Mouse (Mus musculus) embryonic facial prominence, embryonic 13.5 days (tissue): Measurements from ENCODE around the gene Lgi1. TPM values are rescaled to one million over a fixed set of nuclear protein-coding genes. Genes with fewer than 3 reads are reported as not detected.

Source experiments
- ATAC-seq: fragments of 200-750 bp; cut with Nextera tagmentation; 2 replicates; pipeline ENCODE4 v1.8.0; 2017; ENCODE audit warnings: low read depth; ENCODE audit not compliant: insufficient number of reproducible peaks, insufficient read depth, low FRiP score, low TSS enrichment
- H3K27ac ChIP-seq: fragments of 300-500 bp; sonication (generic); 2 replicates; pipeline ENCODE4 v1.5.1; 2015; ENCODE audit warnings: moderate library complexity, mild to moderate bottlenecking, inconsistent platforms
- H3K27me3 ChIP-seq: fragments of 300-500 bp; sonication (generic); 2 replicates; pipeline ENCODE4 v1.6.1; 2015; ENCODE audit warnings: mild to moderate bottlenecking, inconsistent platforms
- H3K36me3 ChIP-seq: fragments of 300-500 bp; sonication (generic); 2 replicates; pipeline ENCODE4 v1.6.1; 2015; ENCODE audit warnings: mild to moderate bottlenecking, inconsistent platforms
- H3K4me1 ChIP-seq: fragments of 300-500 bp; sonication (generic); 2 replicates; pipeline ENCODE4 v1.6.1; 2015; ENCODE audit warnings: inconsistent platforms
- H3K4me2 ChIP-seq: fragments of 300-500 bp; sonication (generic); 2 replicates; pipeline ENCODE4 v1.6.1; 2015; ENCODE audit warnings: moderate library complexity, mild to moderate bottlenecking, inconsistent platforms
- H3K4me3 ChIP-seq: fragments of 300-500 bp; sonication (generic); 2 replicates; pipeline ENCODE4 v1.5.1; 2015; ENCODE audit warnings: mild to moderate bottlenecking, inconsistent platforms
- H3K9ac ChIP-seq: fragments of 300-500 bp; sonication (generic); 2 replicates; pipeline ENCODE4 v1.6.1; 2015; ENCODE audit warnings: mild to moderate bottlenecking, inconsistent platforms
- H3K9me3 ChIP-seq: fragments of 300-500 bp; sonication (generic); 2 replicates; pipeline ENCODE4 v1.6.1; 2016; ENCODE audit warnings: inconsistent platforms
- WGBS: fragments of 180-500 bp; shearing (Covaris S2); methylation state at CpG from one replicate; pipeline ENCODE4 v1.1.7; 2015; ENCODE audit warnings: mixed read lengths; 5-methylcytosine and 5-hydroxymethylcytosine counted together
- polyA plus RNA-seq: library from polyadenylated mRNA; unstranded; fragments of >200 nt; fragmentation: Nextera tagmentation; extraction: Ambion mirVana; gene quantifications from 2 replicates; pipeline ENCODE4 v1.2.1, GENCODE M21; 2015

The Lgi1 gene
- polyA plus RNA-seq = 0.77 and 1.7 TPM in 2 replicates

- H3K4me1 ChIP-seq = peaks cover 14% of the 10 kb centered on the region
- ATAC-seq = no peak
- no peaks in the 10 kb centered on the region for H3K9me3 ChIP-seq
- 15% methylated on average over 21 of the region's 21 CpGs for WGBS
- H3K4me2 ChIP-seq = peak within 1 kb of the TSS; percentile 53
- H3K27me3 ChIP-seq = peaks cover 8% of the 10 kb centered on the region; the same call in 1 of the 2 replicates
- no peak within 1 kb of the TSS for H3K9ac ChIP-seq
- no peak within 1 kb of the TSS for H3K27ac ChIP-seq
- H3K4me3 ChIP-seq = peak within 1 kb of the TSS; percentile 11
- H3K36me3 ChIP-seq = no peaks in the 10 kb centered on the region
These were observed at the start of gene Lgi1 for GRCm38 (mm10) chr19:38264505-38265500. Gene Lgi1 (plus strand): TSS chr19:38264536.

- ATAC-seq = no peak
- H3K9ac ChIP-seq = no peak overlapping the region
- WGBS = 98% methylated on average over 3 of the region's 3 CpGs
These were observed 46.6 kb upstream of the Lgi1 start for GRCm38 (mm10) chr19:38217696-38218095.

GRCm38 (mm10) chr19:38223356-38223904, 40.9 kb upstream of the Lgi1 start:
- H3K9me3 ChIP-seq = no peaks in the 10 kb centered on the region
- H3K27me3 ChIP-seq = no peaks in the 10 kb centered on the region
- H3K36me3 ChIP-seq = peaks cover 8% of the 10 kb centered on the region
- peak overlapping the region; percentile 73 for H3K4me2 ChIP-seq
- ATAC-seq = no peak
- peak overlapping the region; percentile 78 for H3K9ac ChIP-seq
- WGBS = 9% methylated on average over 12 of the region's 12 CpGs
- peak overlapping the region; percentile 89 for H3K27ac ChIP-seq
- H3K4me3 ChIP-seq = peak overlapping the region; percentile 65
- peaks cover 8% of the 10 kb centered on the region; the same call in 1 of the 2 replicates for H3K4me1 ChIP-seq

More at GRCm38 (mm10) chr19:38217696-38218095, 46.6 kb upstream of the Lgi1 start:
- no peak overlapping the region for H3K27ac ChIP-seq
- H3K36me3 ChIP-seq = peaks cover 31% of the 10 kb centered on the region
- 0 out of 2 replicates have a peak, but pooled peaks cover under 1% of the 10 kb centered on the region for H3K4me1 ChIP-seq
- H3K9me3 ChIP-seq = no peaks in the 10 kb centered on the region
- no peak overlapping the region for H3K4me3 ChIP-seq
- H3K27me3 ChIP-seq = no peaks in the 10 kb centered on the region
- H3K4me2 ChIP-seq = no peak overlapping the region

- peaks cover 8% of the 10 kb centered on the region; the same call in 1 of the 2 replicates for H3K4me1 ChIP-seq
- no peaks in the 10 kb centered on the region for H3K27me3 ChIP-seq
- H3K4me2 ChIP-seq = peak within 1 kb of the TSS; percentile 73
- peak within 1 kb of the TSS; percentile 78 for H3K9ac ChIP-seq
- WGBS = under 1% methylated on average over 49 of the region's 49 CpGs
- H3K4me3 ChIP-seq = peak within 1 kb of the TSS; percentile 65
- ATAC-seq = peak; percentile 93
- H3K36me3 ChIP-seq = peaks cover 3% of the 10 kb centered on the region; the same call in 1 of the 2 replicates
- peak within 1 kb of the TSS; percentile 89 for H3K27ac ChIP-seq
- no peaks in the 10 kb centered on the region; the same call in 1 of the 2 replicates for H3K9me3 ChIP-seq
These were observed 40.2 kb upstream of the Lgi1 start, which contains the start of gene Fra10ac1 for GRCm38 (mm10) chr19:38223905-38224684. Gene Fra10ac1 (minus strand): TSS chr19:38224156.

GRCm38 (mm10) chr19:38224685-38225060, 39.7 kb upstream of the Lgi1 start:
- no peaks in the 10 kb centered on the region for H3K27me3 ChIP-seq
- no peaks in the 10 kb centered on the region; the same call in 1 of the 2 replicates for H3K9me3 ChIP-seq
- H3K9ac ChIP-seq = peak overlapping the region; percentile 78
- H3K27ac ChIP-seq = peak overlapping the region; percentile 89
- peaks cover 2% of the 10 kb centered on the region; the same call in 1 of the 2 replicates for H3K36me3 ChIP-seq
- H3K4me1 ChIP-seq = peaks cover 8% of the 10 kb centered on the region; the same call in 1 of the 2 replicates
- H3K4me3 ChIP-seq = peak overlapping the region; percentile 65
- no peak for ATAC-seq
- WGBS = 12% methylated on average over 9 of the region's 9 CpGs
- H3K4me2 ChIP-seq = peak overlapping the region; percentile 73

- no peak overlapping the region for H3K4me2 ChIP-seq
- H3K4me3 ChIP-seq = no peak overlapping the region
- no peaks in the 10 kb centered on the region; the same call in 1 of the 2 replicates for H3K9me3 ChIP-seq
- no peak for ATAC-seq
- H3K27me3 ChIP-seq = no peaks in the 10 kb centered on the region
- H3K9ac ChIP-seq = no peak overlapping the region
- WGBS = 49% methylated on average over 2 of the region's 2 CpGs
- no peaks in the 10 kb centered on the region for H3K4me1 ChIP-seq
- H3K27ac ChIP-seq = no peak overlapping the region
- H3K36me3 ChIP-seq = no peaks in the 10 kb centered on the region
These were observed 35.6 kb upstream of the Lgi1 start for GRCm38 (mm10) chr19:38228699-38229098.

GRCm38 (mm10) chr19:38232087-38232486, 32.2 kb upstream of the Lgi1 start:
- Histone ChIP-seq H3K4me2 (no peak overlapping the region), H3K4me3 (no peak overlapping the region), H3K36me3 (no peaks in the 10 kb centered on the region), H3K4me1 (no peaks in the 10 kb centered on the region), H3K9me3 (no peaks in the 10 kb centered on the region; the same call in 1 of the 2 replicates), H3K27me3 (no peaks in the 10 kb centered on the region), H3K9ac (no peak overlapping the region), H3K27ac (no peak overlapping the region)
- WGBS = 55% methylated on average over 8 of the region's 8 CpGs
- no peak for ATAC-seq

- WGBS = 5% methylated on average over 4 of the region's 4 CpGs
- Histone ChIP-seq H3K4me3 (no peak overlapping the region), H3K27me3 (no peaks in the 10 kb centered on the region), H3K9ac (no peak overlapping the region), H3K4me2 (no peak overlapping the region), H3K36me3 (no peaks in the 10 kb centered on the region), H3K4me1 (no peaks in the 10 kb centered on the region), H3K27ac (no peak overlapping the region), H3K9me3 (no peaks in the 10 kb centered on the region; the same call in 1 of the 2 replicates)
- no peak for ATAC-seq
These were observed 31.8 kb upstream of the Lgi1 start for GRCm38 (mm10) chr19:38232516-38232915.

GRCm38 (mm10) chr19:38236526-38236925, 27.8 kb upstream of the Lgi1 start:
- Histone ChIP-seq H3K9me3 (no peaks in the 10 kb centered on the region), H3K9ac (no peak overlapping the region), H3K27ac (no peak overlapping the region), H3K4me1 (no peaks in the 10 kb centered on the region), H3K36me3 (no peaks in the 10 kb centered on the region), H3K27me3 (no peaks in the 10 kb centered on the region), H3K4me3 (no peak overlapping the region), H3K4me2 (no peak overlapping the region)
- WGBS = 80% methylated on average over 5 of the region's 5 CpGs
- no peak for ATAC-seq

GRCm38 (mm10) chr19:38237834-38238212, 26.5 kb upstream of the Lgi1 start:
- Histone ChIP-seq H3K9me3 (no peaks in the 10 kb centered on the region), H3K27me3 (no peaks in the 10 kb centered on the region), H3K9ac (no peak overlapping the region), H3K36me3 (no peaks in the 10 kb centered on the region), H3K4me3 (no peak overlapping the region), H3K27ac (no peak overlapping the region), H3K4me2 (no peak overlapping the region), H3K4me1 (no peaks in the 10 kb centered on the region)
- ATAC-seq = no peak
- 53% methylated on average over 3 of the region's 3 CpGs for WGBS
